Mouse (Mus musculus): ENCODE results near the gene Cmah.

DNA sequence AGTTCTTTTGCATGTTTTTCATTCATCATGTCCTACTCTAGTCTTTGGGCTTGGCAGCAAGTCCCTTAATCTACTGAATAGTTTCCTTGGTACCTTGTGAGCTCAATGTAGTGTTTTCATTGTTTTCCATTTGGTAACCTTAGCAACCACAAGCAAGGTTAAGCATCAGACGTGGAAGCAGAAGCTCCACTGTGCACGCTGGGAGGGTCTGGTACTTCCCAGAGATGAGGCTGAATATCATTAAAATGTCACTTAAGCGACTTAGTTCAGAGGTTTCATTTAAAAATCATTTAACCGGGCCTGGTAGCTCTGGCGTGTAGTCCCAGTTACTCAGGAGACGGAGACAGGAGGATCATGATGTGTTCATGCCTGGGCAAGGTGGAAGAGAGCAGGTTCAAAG is 5.9 kb upstream of the Cmah start:
- TF ChIP-seq CTCF (conservative IDR thresholded peaks at IDR 0.05; ENCODE audit: low read length) (no peak), NANOG (IDR thresholded peaks at IDR 0.05; ENCODE audit: borderline replicate concordance, low read length) (no peak)

All from E14TG2a.4 (cell line).